22 mouse cellular contexts compared by ENCODE assay signal in the genomic region with DNA sequence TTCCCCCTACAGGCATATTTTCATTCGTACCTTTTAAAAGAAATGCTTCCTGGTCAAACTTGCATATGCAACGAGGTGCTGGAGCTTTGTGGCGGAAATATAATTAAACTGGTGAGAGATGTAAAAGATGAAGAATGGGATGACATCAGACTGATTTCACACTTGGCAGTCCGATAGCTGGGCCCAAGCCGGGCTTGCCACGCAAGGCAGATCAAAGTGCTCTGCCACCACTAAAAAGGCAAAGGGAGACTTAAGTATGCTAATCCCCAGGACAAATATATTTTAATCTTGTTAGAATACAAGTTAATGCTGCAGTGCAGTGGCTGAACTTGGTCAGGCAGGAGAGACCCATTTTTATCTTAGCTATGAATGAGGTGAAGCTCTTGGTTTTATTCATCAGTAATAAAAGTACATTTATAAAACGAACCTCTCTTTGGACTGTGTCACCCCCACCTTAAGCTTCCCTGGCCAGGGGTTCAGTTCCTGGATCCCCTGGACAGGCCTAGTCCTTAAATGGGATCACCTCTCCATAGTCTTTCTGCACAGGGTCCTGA. TPM values are rescaled to one million over a fixed set of nuclear protein-coding genes. Genes with fewer than 3 reads are reported as not detected.
"Had no signal": no experiment of that assay in that cellular context is flagged by ENCODE, and none has a peak within 500 bp of the region (broad histone marks: within the 10 kb centered on the region; RNA-seq: fewer than 3 reads in every experiment).

No protein-coding gene starts in this region.

- H3K4me2 ChIP-seq: liver, embryonic 12.5 days; lung, embryonic 14.5 days; neural tube, embryonic 12.5 days; stomach, embryonic 15.5 days had no signal

- H3K9me3 ChIP-seq: liver, embryonic 12.5 days; megakaryocyte, embryonic 14.5 days; neural tube, embryonic 12.5 days; stomach, embryonic 15.5 days had no signal

- H3K9ac ChIP-seq: liver, embryonic 12.5 days; liver, embryonic 14.5 days; lung, embryonic 14.5 days; neural tube, embryonic 12.5 days; stomach, embryonic 15.5 days had no signal

- DNase-seq: lung, adult 18-20 months; lung, embryonic 14.5 days; lung, postnatal 10 days; lung, postnatal 36 days; right cerebral cortex, postnatal 14 days; thymus, adult 18-20 months; thymus, postnatal 14 days; thymus, postnatal 36 days had no signal

- H3K36me3 ChIP-seq: liver, embryonic 12.5 days; neural tube, embryonic 12.5 days; stomach, embryonic 15.5 days had no signal

- H3K4me1 ChIP-seq: liver, embryonic 12.5 days; neural tube, embryonic 12.5 days; stomach, embryonic 15.5 days had no signal

- H3K27ac ChIP-seq: liver, embryonic 12.5 days; liver, embryonic 14.5 days; macrophage; neural tube, embryonic 12.5 days; stomach, embryonic 15.5 days had no signal

- ATAC-seq: liver, embryonic 12.5 days had no signal

- H3K4me3 ChIP-seq: liver, embryonic 12.5 days; megakaryocyte, embryonic 14.5 days; neural tube, embryonic 12.5 days; stomach, embryonic 15.5 days had no signal

RNA-seq across cellular contexts. Expression of a gene that starts 13.8 kb away (rescaled TPM):
- total RNA-seq: megakaryocyte progenitor cell, adult 5-6 weeks; monocyte, adult 5-6 weeks; neutrophil, adult 5-6 weeks had no signal
- polyA plus RNA-seq: liver, embryonic 12.5 days; liver, embryonic 14.5 days; liver, embryonic 16.5 days; lung, embryonic 14.5 days; lung, embryonic 16.5 days; macrophage; neural tube, embryonic 14.5 days; spleen, adult 2 months; stomach, embryonic 15.5 days; thymus, postnatal 0 days had no signal
